Mouse (Mus musculus) embryo, embryonic 10.5 days (tissue): ENCODE data around the gene Fxn.

ENCODE experiments used
- DNase-seq: peaks from one replicate; pipeline ENCODE4 v3.0.0-alpha.2; 2015; ENCODE audit warnings: low spot score

The Fxn gene

GRCm38 (mm10) chr19:24300994-24301767 is 20.8 kb upstream of the Fxn start:
- DNase-seq = peak; percentile 93

GRCm38 (mm10) chr19:24293537-24293936 is 13.1 kb upstream of the Fxn start:
- DNase-seq = no peak

DNA sequence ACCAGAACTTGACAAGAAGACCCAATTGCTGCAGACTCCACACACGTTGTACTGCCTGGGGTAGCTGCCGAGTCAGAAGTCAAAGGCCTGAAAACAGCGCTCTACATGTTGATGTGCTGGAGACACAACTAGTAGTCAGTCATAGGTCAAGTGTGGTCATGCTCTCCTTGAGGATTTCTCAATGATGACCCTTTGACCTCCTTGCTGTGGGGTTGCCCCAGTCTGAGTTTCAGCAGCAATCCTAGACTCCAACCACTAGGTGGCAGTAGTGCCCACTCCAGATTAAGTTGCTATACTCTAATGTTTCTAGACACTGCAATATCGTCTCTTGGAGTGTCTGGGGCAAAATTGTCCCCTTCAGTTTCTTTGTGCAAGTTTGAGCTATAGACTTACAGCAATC is 3.8 kb upstream of the Fxn start:
- peak; percentile 83 for DNase-seq

GRCm38 (mm10) chr19:24281288-24281980 is 1.0 kb upstream of the Fxn start:
- no peak for DNase-seq

- DNase-seq = peak; percentile 89
Observed at GRCm38 (mm10) chr19:24279706-24280600, 452 bp downstream of the Fxn start.

GRCm38 (mm10) chr19:24278859-24279258 is 1.5 kb downstream of the Fxn start:
- DNase-seq = no peak

DNA sequence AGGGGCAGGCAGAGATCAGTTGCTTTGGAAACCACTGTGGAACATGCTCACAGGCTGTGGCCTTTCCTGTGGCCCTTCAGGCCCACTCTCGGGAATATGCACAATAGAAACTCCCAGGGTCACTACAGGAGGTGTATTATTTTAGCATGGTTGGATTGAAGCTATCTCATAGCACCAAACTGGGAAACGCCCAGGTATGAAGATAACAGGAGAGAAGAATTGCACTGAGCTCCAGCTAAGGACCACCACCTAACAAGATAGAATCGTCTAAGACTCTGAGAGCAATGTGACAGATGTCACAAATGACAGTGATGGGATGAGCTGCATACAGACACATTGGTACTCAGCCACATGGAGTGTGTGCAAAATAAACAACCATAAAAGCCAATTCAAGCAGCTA is 6.1 kb downstream of the Fxn start:
- DNase-seq = no peak

DNA sequence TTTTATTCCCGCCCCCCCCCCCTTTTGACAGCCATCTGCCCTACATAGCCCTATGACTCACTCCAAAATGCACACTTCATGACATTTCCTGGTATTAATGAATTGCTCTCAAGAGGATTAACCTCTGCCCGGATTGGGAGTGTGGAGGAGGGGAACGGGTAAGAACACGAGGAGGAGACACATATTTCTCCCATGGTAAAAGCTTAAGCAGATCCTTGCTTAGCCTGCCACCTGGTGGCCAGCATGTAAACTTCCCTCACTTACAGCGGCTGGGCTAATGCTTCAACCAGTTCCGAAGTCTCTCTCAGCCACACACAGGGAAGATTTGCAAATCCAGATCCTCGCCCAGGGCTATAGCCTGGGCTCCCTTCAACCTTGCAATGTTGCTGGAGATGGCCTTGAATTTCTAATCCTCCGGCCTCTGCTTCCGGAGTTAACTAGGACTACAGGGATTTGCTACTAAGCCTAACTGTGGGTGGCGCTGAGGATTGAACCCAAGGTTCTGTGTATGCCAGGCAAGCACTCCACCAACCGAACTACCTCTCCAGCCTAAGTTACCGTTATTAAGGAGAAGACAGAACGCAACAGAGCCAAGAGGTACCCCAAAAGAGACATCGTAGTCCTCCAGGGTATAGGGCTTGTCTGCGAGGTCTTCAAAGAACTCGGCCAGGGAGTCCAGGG is 8.5 kb downstream of the Fxn start:
- DNase-seq = peak; percentile 91

- DNase-seq = peak; percentile 60
Observed at GRCm38 (mm10) chr19:24271326-24271725, 9.1 kb downstream of the Fxn start.

- DNase-seq = peak; percentile 15
Observed at GRCm38 (mm10) chr19:24268531-24268930, 11.9 kb downstream of the Fxn start.

- DNase-seq = no peak
Observed at GRCm38 (mm10) chr19:24266046-24266830, 14.2 kb downstream of the Fxn start.

GRCm38 (mm10) chr19:24264991-24265390 is 15.4 kb downstream of the Fxn start:
- DNase-seq = peak; percentile 87

DNA sequence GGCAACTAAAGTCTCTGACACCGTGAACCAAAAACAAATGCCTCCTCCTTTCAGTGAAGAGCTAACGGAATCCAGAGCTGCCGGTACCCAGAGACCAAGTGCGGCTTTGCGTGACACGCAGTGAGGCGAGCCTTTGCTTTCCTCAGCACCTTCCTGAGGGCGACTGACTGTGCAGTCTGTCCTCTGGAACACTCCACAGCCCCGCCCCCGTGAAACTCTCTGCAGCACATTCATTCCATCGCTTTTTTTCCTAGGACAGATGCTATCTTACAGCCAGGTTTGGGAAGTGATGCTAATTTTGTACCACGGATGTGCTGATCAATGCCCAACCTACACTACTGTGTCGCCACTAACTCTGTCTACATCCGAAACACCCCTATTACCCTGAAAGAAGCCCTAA is 17.7 kb downstream of the Fxn start:
- no peak for DNase-seq

DNA sequence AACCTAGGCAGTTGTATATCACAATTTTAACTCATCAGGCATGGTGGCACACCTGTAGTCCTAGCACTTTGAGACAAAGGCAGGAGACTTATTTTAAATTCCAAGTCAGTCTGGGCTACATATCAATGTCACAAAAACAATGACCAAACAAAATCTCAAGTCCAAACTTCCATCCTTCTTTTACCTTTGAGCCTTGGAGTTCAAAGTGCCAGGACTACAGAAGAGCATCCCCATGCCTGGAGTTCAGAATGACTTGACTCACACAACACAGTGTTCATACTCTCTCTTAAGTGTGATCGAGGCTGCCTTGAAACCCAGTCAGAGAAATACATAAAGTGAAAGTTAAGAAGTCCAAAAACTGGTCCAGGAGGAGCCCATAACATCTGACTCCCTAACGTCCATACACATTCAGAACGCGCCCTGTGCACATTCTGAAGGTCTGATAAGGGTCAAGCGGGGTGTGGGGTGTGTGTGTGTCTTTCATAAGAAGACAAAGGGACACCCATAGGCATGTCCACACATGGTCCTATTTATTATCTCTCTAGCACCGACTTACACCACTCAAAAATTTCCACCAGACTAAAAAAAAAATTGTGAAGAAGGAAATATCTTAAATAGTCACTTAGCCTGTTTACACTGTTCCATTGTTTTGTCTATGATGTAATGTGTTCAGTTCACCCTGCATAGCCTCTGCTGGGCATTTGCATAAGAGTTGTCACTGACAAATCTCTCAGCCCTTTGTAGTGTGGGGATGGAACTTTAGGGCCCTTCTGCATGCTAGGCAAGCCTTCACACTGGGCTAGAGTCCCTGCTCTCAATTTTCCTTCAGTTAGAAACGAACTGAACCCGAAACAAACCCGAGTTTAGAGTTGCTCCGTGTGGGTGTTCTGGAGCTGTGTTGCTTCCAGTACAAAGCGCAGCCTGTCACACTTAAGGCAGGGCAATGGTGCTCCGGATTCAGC is 20.7 kb downstream of the Fxn start:
- DNase-seq = no peak

- no peak for DNase-seq
Observed at GRCm38 (mm10) chr19:24258368-24258767, 22.0 kb downstream of the Fxn start.

DNA sequence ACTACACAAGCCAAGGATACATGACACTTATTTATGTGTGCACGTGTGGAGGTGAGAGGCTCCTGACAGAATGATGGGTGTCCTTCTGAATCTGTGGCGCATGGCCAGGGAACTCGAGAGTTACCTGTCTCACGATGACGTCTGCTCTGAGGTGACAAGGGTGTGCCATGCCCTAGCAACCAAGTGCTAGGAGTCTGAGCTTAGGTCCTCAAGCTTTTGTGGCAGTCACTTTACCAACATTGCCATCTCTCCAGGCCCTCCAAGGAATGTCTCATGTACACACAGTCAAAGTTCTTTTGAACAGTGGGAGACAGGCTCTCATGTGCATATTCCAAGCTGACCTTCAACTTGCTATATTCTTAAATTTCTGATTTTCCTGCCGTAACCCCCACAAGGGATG is 22.4 kb downstream of the Fxn start:
- DNase-seq = no peak

GRCm38 (mm10) chr19:24253657-24254260 is 26.6 kb downstream of the Fxn start:
- DNase-seq = no peak

DNA sequence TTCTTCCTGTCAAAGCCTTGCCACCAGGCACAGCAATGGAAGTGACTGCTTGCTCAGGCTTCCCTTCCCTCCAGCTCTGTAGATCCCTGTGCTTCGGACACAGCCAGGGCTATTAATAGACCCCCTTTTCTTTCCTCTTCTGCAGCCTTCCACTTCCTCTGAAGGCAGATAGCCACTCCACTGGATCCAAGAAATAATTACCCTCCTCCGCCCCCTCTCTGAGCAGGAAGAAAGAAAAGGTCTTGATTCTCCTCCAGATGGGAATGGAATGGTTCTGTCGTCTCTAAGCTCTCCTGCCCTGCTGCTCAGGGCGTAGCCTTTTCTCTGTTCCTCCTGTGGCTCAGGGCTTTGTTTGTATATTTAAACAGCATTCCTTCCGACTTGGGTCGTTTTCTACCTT is 28.5 kb downstream of the Fxn start:
- DNase-seq = peak; percentile 37

GRCm38 (mm10) chr19:24243340-24243739 is 37.1 kb downstream of the Fxn start:
- no peak for DNase-seq
